Mouse (Mus musculus) embryonic fibroblast, embryonic 13.5 days (primary cell): ENCODE results near the gene Fndc8.
"Not testable (repeated sequence)": the region's sequence is repeated elsewhere in the genome, so short reads cannot be mapped to it uniquely, and the experiment has no call there.

Experiments used
- CTCF ChIP-seq: IDR thresholded peaks from 2 replicates; pipeline ENCODE4 v1.5.1; 2011; ENCODE audit warnings: mild to moderate bottlenecking, control low read depth, low read length, moderate library complexity, borderline replicate concordance; ENCODE audit not compliant: insufficient read depth
- POLR2A ChIP-seq: IDR thresholded peaks from 2 replicates; pipeline ENCODE4 v1.6.1; 2011; ENCODE audit warnings: low read depth, mild to moderate bottlenecking, control low read depth, low read length, moderate library complexity

GRCm38 (mm10) chr11:82931671-82932450 is 39.9 kb downstream of the Fndc8 start:
- not testable (repeated sequence) for TF ChIP-seq CTCF, POLR2A
